Mouse (Mus musculus): ENCODE measurements around the gene Wnt5b. TPM values are rescaled to one million over a fixed set of nuclear protein-coding genes. Genes with fewer than 3 reads are reported as not detected.

Gene Wnt5b
- total and polyA plus RNA-seq, 2 experiments from 2014 or later, result 4.3 to 5.3 TPM

GRCm38 (mm10) chr6:119431751-119432324 is 112.3 kb downstream of the Wnt5b start:
- Histone ChIP-seq H3K4me1 (ENCODE audit: control insufficient read depth, insufficient read depth) (no peaks in the 10 kb centered on the region), H3K4me3 (ENCODE audit: low read depth, low read length) (no peak overlapping the region), H3K36me3 (replicated peaks; ENCODE audit: control insufficient read depth, insufficient read depth, low read length) (no peaks in the 10 kb centered on the region), H3K4me2 (ENCODE audit: low read depth, low read length) (no peak overlapping the region), H3K9me3 (replicated peaks; ENCODE audit: control insufficient read depth, low read length) (no peaks in the 10 kb centered on the region), H3K27me3 (ENCODE audit: control insufficient read depth, insufficient read depth, low read length) (no peaks in the 10 kb centered on the region), H3K9ac (replicated peaks; ENCODE audit: low read depth, low read length) (no peak overlapping the region), H3K27ac (ENCODE audit: low read depth) (no peak overlapping the region)
- ATAC-seq (ENCODE audit: insufficient read depth, low read depth) (no peak), DNase-seq (ENCODE audit: low spot score) (no peak)
- TF ChIP-seq EP300 (IDR thresholded peaks at IDR 0.05; ENCODE audit: low read depth) (no peak), CTCF (IDR thresholded peaks at IDR 0.05; ENCODE audit: low read depth) (no peak)
- 65% methylated on average over 6 of the region's 6 CpGs for WGBS

GRCm38 (mm10) chr6:119430508-119430907 is 113.6 kb downstream of the Wnt5b start:
- no peak overlapping the region for H3K4me2 ChIP-seq (ENCODE audit: low read depth, low read length)
- 23% methylated on average over 2 of the region's 2 CpGs for WGBS
- no peaks in the 10 kb centered on the region for H3K36me3 ChIP-seq (replicated peaks; ENCODE audit: control insufficient read depth, insufficient read depth, low read length)
- H3K9me3 ChIP-seq (replicated peaks; ENCODE audit: control insufficient read depth, low read length), result no peaks in the 10 kb centered on the region
- peak; percentile 87 for DNase-seq (ENCODE audit: low spot score)
- ATAC-seq (ENCODE audit: insufficient read depth, low read depth), result peak; percentile 72
- no peak overlapping the region for H3K27ac ChIP-seq (ENCODE audit: low read depth)
- no peak overlapping the region for H3K9ac ChIP-seq (replicated peaks; ENCODE audit: low read depth, low read length)
- TF ChIP-seq EP300 (IDR thresholded peaks at IDR 0.05; ENCODE audit: low read depth) (no peak), CTCF (IDR thresholded peaks at IDR 0.05; ENCODE audit: low read depth) (peak; percentile 95)
- H3K27me3 ChIP-seq (ENCODE audit: control insufficient read depth, insufficient read depth, low read length), result no peaks in the 10 kb centered on the region
- no peak overlapping the region for H3K4me3 ChIP-seq (ENCODE audit: low read depth, low read length)
- H3K4me1 ChIP-seq (ENCODE audit: control insufficient read depth, insufficient read depth), result no peaks in the 10 kb centered on the region

GRCm38 (mm10) chr6:119429311-119429710 is 114.8 kb downstream of the Wnt5b start:
- no peak for ATAC-seq (ENCODE audit: insufficient read depth, low read depth)
- no peak overlapping the region for H3K27ac ChIP-seq (ENCODE audit: low read depth)
- no peaks in the 10 kb centered on the region for H3K9me3 ChIP-seq (replicated peaks; ENCODE audit: control insufficient read depth, low read length)
- TF ChIP-seq CTCF (IDR thresholded peaks at IDR 0.05; ENCODE audit: low read depth) (no peak), EP300 (IDR thresholded peaks at IDR 0.05; ENCODE audit: low read depth) (no peak)
- no peaks in the 10 kb centered on the region for H3K36me3 ChIP-seq (replicated peaks; ENCODE audit: control insufficient read depth, insufficient read depth, low read length)
- H3K4me3 ChIP-seq (ENCODE audit: low read depth, low read length), result no peak overlapping the region
- 91% methylated on average over 13 of the region's 13 CpGs for WGBS
- H3K4me1 ChIP-seq (ENCODE audit: control insufficient read depth, insufficient read depth), result no peaks in the 10 kb centered on the region
- DNase-seq (ENCODE audit: low spot score), result no peak
- H3K27me3 ChIP-seq (ENCODE audit: control insufficient read depth, insufficient read depth, low read length), result no peaks in the 10 kb centered on the region
- H3K4me2 ChIP-seq (ENCODE audit: low read depth, low read length), result no peak overlapping the region
- no peak overlapping the region for H3K9ac ChIP-seq (replicated peaks; ENCODE audit: low read depth, low read length)

DNA sequence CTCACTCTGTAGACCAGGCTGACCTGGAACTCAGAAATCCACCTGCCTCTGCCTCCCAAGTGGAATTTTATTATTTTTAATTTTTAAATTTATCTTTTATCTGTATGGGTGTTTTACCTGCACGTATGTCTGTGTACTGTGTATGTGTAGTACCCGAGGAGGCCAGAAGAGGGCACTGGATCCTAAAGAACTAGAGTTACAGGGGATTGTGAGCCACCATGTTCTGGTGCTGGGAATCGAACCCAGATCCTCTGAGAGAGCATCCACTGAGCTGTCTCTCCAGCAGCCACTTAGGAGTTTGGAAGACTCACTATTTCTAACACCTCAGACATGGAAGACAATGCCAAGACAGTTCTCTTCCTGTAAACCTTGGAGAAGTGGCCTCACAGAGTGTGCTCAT is 115.5 kb downstream of the Wnt5b start:
- Histone ChIP-seq H3K4me3 (ENCODE audit: low read depth, low read length) (no peak overlapping the region), H3K4me2 (ENCODE audit: low read depth, low read length) (no peak overlapping the region), H3K9ac (replicated peaks; ENCODE audit: low read depth, low read length) (no peak overlapping the region), H3K27me3 (ENCODE audit: control insufficient read depth, insufficient read depth, low read length) (no peaks in the 10 kb centered on the region), H3K9me3 (replicated peaks; ENCODE audit: control insufficient read depth, low read length) (no peaks in the 10 kb centered on the region), H3K4me1 (ENCODE audit: control insufficient read depth, insufficient read depth) (no peaks in the 10 kb centered on the region), H3K36me3 (replicated peaks; ENCODE audit: control insufficient read depth, insufficient read depth, low read length) (no peaks in the 10 kb centered on the region), H3K27ac (ENCODE audit: low read depth) (no peak overlapping the region)
- no peak for DNase-seq (ENCODE audit: low spot score)
- 84% methylated on average over 3 of the region's 3 CpGs for WGBS
- ATAC-seq (ENCODE audit: insufficient read depth, low read depth), result no peak
- no peak for TF ChIP-seq EP300 (IDR thresholded peaks at IDR 0.05; ENCODE audit: low read depth)
- peak; percentile 29; the same call in 1 of the 2 replicates for TF ChIP-seq CTCF (IDR thresholded peaks at IDR 0.05; ENCODE audit: low read depth)

DNA sequence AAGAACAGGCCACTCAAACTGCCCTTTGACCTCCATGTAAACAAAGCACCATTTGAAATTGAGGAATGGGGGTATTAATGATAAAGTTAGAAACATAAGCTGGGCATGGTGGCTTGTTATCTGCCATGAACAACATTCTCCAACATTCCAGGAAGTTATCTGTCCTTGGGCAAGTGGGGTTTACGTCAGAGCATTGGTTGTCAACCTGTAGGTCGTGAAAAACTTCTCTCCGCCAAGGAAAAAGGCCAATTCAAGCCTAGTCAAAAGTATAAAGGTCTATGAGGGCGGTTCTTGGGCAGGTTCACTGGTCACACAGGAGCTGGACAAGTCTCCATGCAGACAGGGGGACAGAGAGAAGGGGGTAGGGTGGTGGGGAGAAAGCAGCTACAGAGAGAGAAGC is 123.1 kb downstream of the Wnt5b start:
- no peaks in the 10 kb centered on the region for H3K27me3 ChIP-seq (ENCODE audit: control insufficient read depth, insufficient read depth, low read length)
- no peak overlapping the region for H3K4me2 ChIP-seq (ENCODE audit: low read depth, low read length)
- no peak overlapping the region for H3K4me3 ChIP-seq (ENCODE audit: low read depth, low read length)
- 56% methylated on average over 4 of the region's 4 CpGs for WGBS
- DNase-seq (ENCODE audit: low spot score), result no peak
- peaks cover 21% of the 10 kb centered on the region for H3K4me1 ChIP-seq (ENCODE audit: control insufficient read depth, insufficient read depth)
- no peaks in the 10 kb centered on the region for H3K9me3 ChIP-seq (replicated peaks; ENCODE audit: control insufficient read depth, low read length)
- no peak overlapping the region for H3K27ac ChIP-seq (ENCODE audit: low read depth)
- ATAC-seq (ENCODE audit: insufficient read depth, low read depth), result no peak
- no peaks in the 10 kb centered on the region for H3K36me3 ChIP-seq (replicated peaks; ENCODE audit: control insufficient read depth, insufficient read depth, low read length)
- H3K9ac ChIP-seq (replicated peaks; ENCODE audit: low read depth, low read length), result no peak overlapping the region
- TF ChIP-seq EP300 (IDR thresholded peaks at IDR 0.05; ENCODE audit: low read depth) (no peak), CTCF (IDR thresholded peaks at IDR 0.05; ENCODE audit: low read depth) (no peak)

GRCm38 (mm10) chr6:119420357-119420756 is 123.8 kb downstream of the Wnt5b start:
- Histone ChIP-seq H3K27me3 (ENCODE audit: control insufficient read depth, insufficient read depth, low read length) (no peaks in the 10 kb centered on the region), H3K4me1 (ENCODE audit: control insufficient read depth, insufficient read depth) (peaks cover 21% of the 10 kb centered on the region), H3K4me2 (ENCODE audit: low read depth, low read length) (no peak overlapping the region), H3K27ac (ENCODE audit: low read depth) (no peak overlapping the region), H3K4me3 (ENCODE audit: low read depth, low read length) (no peak overlapping the region), H3K9ac (replicated peaks; ENCODE audit: low read depth, low read length) (no peak overlapping the region), H3K36me3 (replicated peaks; ENCODE audit: control insufficient read depth, insufficient read depth, low read length) (no peaks in the 10 kb centered on the region), H3K9me3 (replicated peaks; ENCODE audit: control insufficient read depth, low read length) (no peaks in the 10 kb centered on the region)
- no peak for TF ChIP-seq EP300 (IDR thresholded peaks at IDR 0.05; ENCODE audit: low read depth)
- no peak for TF ChIP-seq CTCF (IDR thresholded peaks at IDR 0.05; ENCODE audit: low read depth)
- ATAC-seq (ENCODE audit: insufficient read depth, low read depth), result no peak
- no peak for DNase-seq (ENCODE audit: low spot score)
- 91% methylated on average over 5 of the region's 5 CpGs for WGBS
